Mouse (Mus musculus) stomach, embryonic 16.5 days (tissue): ENCODE results near the gene Grm8. TPM values are rescaled to one million over a fixed set of nuclear protein-coding genes. Genes with fewer than 3 reads are reported as not detected.

ENCODE experiments used
- ATAC-seq: fragments of 200-750 bp; cut with Nextera tagmentation; 2 replicates; pipeline ENCODE4 v1.8.0; 2017; ENCODE audit warnings: moderate number of reproducible peaks, moderate TSS enrichment; ENCODE audit not compliant: insufficient read depth, low FRiP score
- H3K27ac ChIP-seq: fragments of 300-500 bp; sonication (generic); 2 replicates; pipeline ENCODE4 v1.5.1; 2014; ENCODE audit warnings: low read length
- H3K27me3 ChIP-seq: fragments of 300-500 bp; sonication (generic); 2 replicates; pipeline ENCODE4 v1.6.1; 2014; ENCODE audit warnings: low read length, control low read depth, mixed read lengths; ENCODE audit not compliant: control insufficient read depth, insufficient read depth
- H3K36me3 ChIP-seq: fragments of 300-500 bp; sonication (generic); 2 replicates; pipeline ENCODE4 v1.6.1; 2014; ENCODE audit warnings: low read length; ENCODE audit not compliant: control insufficient read depth, insufficient read depth
- H3K4me1 ChIP-seq: fragments of 300-500 bp; sonication (generic); 2 replicates; pipeline ENCODE4 v1.6.1; 2014; ENCODE audit warnings: low read length, control low read depth, mixed read lengths; ENCODE audit not compliant: control insufficient read depth, insufficient read depth
- H3K4me2 ChIP-seq: fragments of 300-500 bp; sonication (generic); 2 replicates; pipeline ENCODE4 v1.6.1; 2014; ENCODE audit warnings: low read depth, low read length, mixed read lengths
- H3K4me3 ChIP-seq: fragments of 300-500 bp; sonication (generic); replicated peaks from 2 replicates; pipeline ENCODE4 v1.5.1; 2014; ENCODE audit warnings: mild to moderate bottlenecking, low read length
- H3K9ac ChIP-seq: fragments of 300-500 bp; sonication (generic); 2 replicates; pipeline ENCODE4 v1.6.1; 2014; ENCODE audit warnings: low read length
- H3K9me3 ChIP-seq: fragments of 300-500 bp; sonication (generic); replicated peaks from 2 replicates; pipeline ENCODE4 v1.6.1; 2016; ENCODE audit warnings: low read length, control low read depth; ENCODE audit not compliant: control insufficient read depth
- WGBS: fragments of 180-500 bp; shearing (Covaris S2); extraction: QIAGEN DNeasy Blood & Tissue Kit; methylation state at CpG from one replicate; pipeline ENCODE4 v1.1.7; 2014; 5-methylcytosine and 5-hydroxymethylcytosine counted together
- polyA plus RNA-seq: library from polyadenylated mRNA; unstranded; fragments of >200 nt; fragmentation: Nextera tagmentation; extraction: Ambion mirVana; gene quantifications from 2 replicates; pipeline ENCODE4 v1.2.1, GENCODE M21; 2015

The Grm8 gene
- polyA plus RNA-seq, 1 experiment from 2014 or later: 1.6 TPM

- H3K9me3 ChIP-seq: no peaks in the 10 kb centered on the region
- no peak overlapping the region for H3K4me3 ChIP-seq
- H3K4me1 ChIP-seq: no peaks in the 10 kb centered on the region
- no peak overlapping the region for H3K9ac ChIP-seq
- no peak overlapping the region for H3K4me2 ChIP-seq
- H3K27me3 ChIP-seq: no peaks in the 10 kb centered on the region
- no peak for ATAC-seq
- H3K27ac ChIP-seq: no peak overlapping the region
- 76% methylated on average over 4 of the region's 4 CpGs for WGBS
- no peaks in the 10 kb centered on the region for H3K36me3 ChIP-seq
Measured at GRCm38 (mm10) chr6:27991241-27991640, 143.7 kb downstream of the Grm8 start.

DNA sequence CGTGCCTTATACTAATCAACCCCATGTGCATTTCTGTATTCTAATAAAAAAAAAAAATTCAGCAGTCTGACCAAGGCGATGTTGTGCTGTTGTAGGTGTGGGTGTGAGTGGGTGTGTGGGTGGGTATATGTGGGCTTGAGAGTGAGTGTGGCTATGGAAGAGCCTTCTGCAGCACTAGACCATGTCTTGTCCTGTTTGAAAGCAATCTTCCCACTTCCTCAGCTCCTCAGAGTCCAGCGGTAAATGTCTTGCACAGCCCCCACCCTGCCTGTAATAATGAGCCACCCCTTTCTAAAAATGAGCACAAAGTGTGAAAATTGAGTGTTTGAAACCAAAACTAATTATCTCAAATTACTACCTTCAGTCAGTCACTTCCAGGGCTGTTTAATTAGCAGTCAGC lies 152.4 kb downstream of the Grm8 start:
- Histone ChIP-seq H3K4me2 (no peak overlapping the region), H3K27me3 (no peaks in the 10 kb centered on the region), H3K4me1 (no peaks in the 10 kb centered on the region), H3K36me3 (no peaks in the 10 kb centered on the region), H3K9me3 (no peaks in the 10 kb centered on the region), H3K9ac (no peak overlapping the region), H3K27ac (no peak overlapping the region), H3K4me3 (no peak overlapping the region)
- 86% methylated on average over 3 of the region's 3 CpGs for WGBS
- no peak for ATAC-seq

DNA sequence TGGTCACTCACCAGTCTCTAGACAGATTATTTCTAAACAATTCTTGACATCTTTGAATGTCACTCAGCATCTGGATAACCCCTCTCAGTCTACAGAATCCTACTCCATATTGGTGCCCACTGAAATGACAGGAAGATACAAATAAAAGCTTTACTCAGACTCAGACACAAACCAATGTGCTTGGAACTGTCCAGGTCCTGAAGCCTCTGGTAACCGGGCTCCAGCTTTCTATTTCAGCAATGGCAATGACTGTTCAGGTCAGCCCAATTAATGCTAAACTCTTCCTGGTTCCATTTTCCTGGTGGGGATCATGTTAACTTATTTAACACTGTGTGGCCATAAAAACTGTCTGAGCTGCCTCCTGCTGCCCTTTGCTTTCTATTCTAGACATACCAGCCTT lies 153.0 kb downstream of the Grm8 start:
- no peak overlapping the region for H3K9ac ChIP-seq
- no peak overlapping the region for H3K27ac ChIP-seq
- WGBS: 37% methylated on average over 1 of the region's 1 CpGs
- H3K36me3 ChIP-seq: no peaks in the 10 kb centered on the region
- H3K4me2 ChIP-seq: no peak overlapping the region
- no peaks in the 10 kb centered on the region for H3K9me3 ChIP-seq
- H3K4me3 ChIP-seq: no peak overlapping the region
- H3K4me1 ChIP-seq: no peaks in the 10 kb centered on the region
- no peak for ATAC-seq
- H3K27me3 ChIP-seq: no peaks in the 10 kb centered on the region

- no peak overlapping the region for H3K4me3 ChIP-seq
- ATAC-seq: no peak
- H3K27ac ChIP-seq: no peak overlapping the region
- no peak overlapping the region for H3K4me2 ChIP-seq
- H3K9me3 ChIP-seq: no peaks in the 10 kb centered on the region
- 86% methylated on average over 5 of the region's 5 CpGs for WGBS
- H3K9ac ChIP-seq: no peak overlapping the region
- no peaks in the 10 kb centered on the region for H3K36me3 ChIP-seq
- H3K27me3 ChIP-seq: no peaks in the 10 kb centered on the region
- H3K4me1 ChIP-seq: no peaks in the 10 kb centered on the region
Measured at GRCm38 (mm10) chr6:27977361-27977760, 157.6 kb downstream of the Grm8 start.

DNA sequence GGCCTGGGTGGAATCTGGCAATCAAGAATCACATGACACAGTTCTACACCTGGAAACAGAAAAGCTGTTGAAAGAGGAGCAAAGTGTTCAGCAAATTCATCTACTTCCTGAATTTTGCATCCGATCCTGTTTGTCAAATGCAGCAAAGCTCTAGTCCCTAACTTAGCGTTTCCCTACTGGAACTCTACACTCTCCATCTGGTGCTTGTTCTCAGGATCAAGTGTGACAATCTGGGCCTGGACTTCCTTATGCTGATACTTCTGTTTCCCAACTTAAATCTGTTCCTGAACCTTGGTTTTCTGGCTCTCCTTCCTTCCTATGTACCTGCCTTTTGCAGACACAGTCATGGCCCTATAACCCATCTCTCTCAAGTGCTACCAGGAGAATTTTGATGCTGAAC lies 166.1 kb downstream of the Grm8 start:
- Histone ChIP-seq H3K9ac (no peak overlapping the region), H3K27me3 (no peaks in the 10 kb centered on the region), H3K4me3 (no peak overlapping the region), H3K36me3 (no peaks in the 10 kb centered on the region), H3K4me1 (no peaks in the 10 kb centered on the region), H3K27ac (no peak overlapping the region), H3K9me3 (no peaks in the 10 kb centered on the region), H3K4me2 (no peak overlapping the region)
- no peak for ATAC-seq
- 71% methylated on average over 2 of the region's 2 CpGs for WGBS

- no peaks in the 10 kb centered on the region for H3K27me3 ChIP-seq
- no peaks in the 10 kb centered on the region for H3K9me3 ChIP-seq
- ATAC-seq: no peak
- H3K4me1 ChIP-seq: no peaks in the 10 kb centered on the region
- no peak overlapping the region for H3K9ac ChIP-seq
- 80% methylated on average over 3 of the region's 3 CpGs for WGBS
- H3K4me3 ChIP-seq: no peak overlapping the region
- no peak overlapping the region for H3K4me2 ChIP-seq
- H3K27ac ChIP-seq: no peak overlapping the region
- H3K36me3 ChIP-seq: no peaks in the 10 kb centered on the region
Measured at GRCm38 (mm10) chr6:27967037-27967436, 167.9 kb downstream of the Grm8 start.

DNA sequence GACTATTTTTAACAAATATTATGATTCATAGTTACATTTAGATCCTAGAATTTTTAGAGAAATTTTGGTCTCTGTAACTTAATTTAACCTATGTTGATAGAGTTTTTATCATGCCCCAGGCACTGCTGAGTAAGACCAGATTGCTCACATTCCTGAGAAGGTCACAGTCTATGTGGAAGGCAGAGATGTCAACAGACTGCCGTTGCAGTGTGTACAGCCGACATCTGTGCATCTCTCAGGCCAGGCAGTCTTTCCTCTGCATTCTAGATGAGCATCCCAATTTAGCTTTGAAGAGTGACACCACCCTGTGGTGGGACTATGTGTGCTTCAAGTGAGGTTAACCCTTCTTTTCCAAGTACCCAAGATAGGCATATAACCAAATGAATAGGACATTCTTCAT lies 169.7 kb downstream of the Grm8 start:
- H3K9me3 ChIP-seq: no peaks in the 10 kb centered on the region
- no peak for ATAC-seq
- H3K9ac ChIP-seq: no peak overlapping the region
- no peaks in the 10 kb centered on the region for H3K4me1 ChIP-seq
- H3K27me3 ChIP-seq: no peaks in the 10 kb centered on the region
- H3K4me3 ChIP-seq: no peak overlapping the region
- WGBS: 17% methylated on average over 2 of the region's 2 CpGs
- no peak overlapping the region for H3K27ac ChIP-seq
- H3K36me3 ChIP-seq: no peaks in the 10 kb centered on the region
- no peak overlapping the region for H3K4me2 ChIP-seq

- no peaks in the 10 kb centered on the region for H3K9me3 ChIP-seq
- no peak overlapping the region for H3K4me3 ChIP-seq
- ATAC-seq: no peak
- no peaks in the 10 kb centered on the region for H3K4me1 ChIP-seq
- no peak overlapping the region for H3K4me2 ChIP-seq
- H3K9ac ChIP-seq: no peak overlapping the region
- no peaks in the 10 kb centered on the region for H3K27me3 ChIP-seq
- 86% methylated on average over 1 of the region's 1 CpGs for WGBS
- H3K27ac ChIP-seq: no peak overlapping the region
- no peaks in the 10 kb centered on the region for H3K36me3 ChIP-seq
Measured at GRCm38 (mm10) chr6:27963887-27964286, 171.1 kb downstream of the Grm8 start.

DNA sequence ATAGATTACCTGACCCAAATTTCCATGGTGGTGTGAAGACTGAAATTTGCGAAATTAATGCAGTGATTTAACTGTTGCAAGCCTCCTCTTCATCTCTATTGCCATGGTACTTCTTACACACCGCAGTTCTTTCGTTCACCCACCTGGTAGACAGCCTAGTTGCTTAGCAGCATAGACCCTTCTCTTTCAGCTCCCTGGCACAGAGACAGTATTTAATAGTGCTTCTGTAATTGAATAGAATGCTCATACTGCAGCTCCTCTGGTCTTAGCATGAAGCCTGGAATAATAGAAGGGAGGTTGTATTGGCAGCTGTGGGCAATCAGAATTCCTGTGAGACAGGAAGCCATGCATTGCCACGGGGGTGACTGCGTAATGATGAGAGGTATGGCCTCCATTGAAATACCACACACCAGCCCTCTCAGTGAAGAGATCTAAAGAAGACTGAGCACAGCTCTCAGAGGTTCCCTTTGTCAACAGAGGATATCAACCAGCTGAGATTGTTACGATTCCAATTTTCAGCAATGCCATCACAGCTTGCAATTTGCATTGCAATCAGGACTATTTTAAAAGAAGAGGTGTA lies 178.6 kb downstream of the Grm8 start:
- WGBS: 79% methylated on average over 6 of the region's 6 CpGs
- ATAC-seq: no peak

GRCm38 (mm10) chr6:27951433-27951832 lies 183.5 kb downstream of the Grm8 start:
- 81% methylated on average over 5 of the region's 5 CpGs for WGBS
- H3K9me3 ChIP-seq: no peaks in the 10 kb centered on the region
- H3K4me1 ChIP-seq: no peaks in the 10 kb centered on the region
- H3K27me3 ChIP-seq: no peaks in the 10 kb centered on the region
- H3K9ac ChIP-seq: no peak overlapping the region
- no peak for ATAC-seq
- no peaks in the 10 kb centered on the region for H3K36me3 ChIP-seq
- H3K4me2 ChIP-seq: no peak overlapping the region
- H3K27ac ChIP-seq: no peak overlapping the region
- H3K4me3 ChIP-seq: no peak overlapping the region

More for the DNA sequence above, 178.6 kb downstream of the Grm8 start:
- Histone ChIP-seq H3K9me3 (no peaks in the 10 kb centered on the region), H3K4me2 (no peak overlapping the region), H3K36me3 (no peaks in the 10 kb centered on the region), H3K9ac (no peak overlapping the region), H3K4me3 (no peak overlapping the region), H3K27me3 (no peaks in the 10 kb centered on the region), H3K4me1 (no peaks in the 10 kb centered on the region), H3K27ac (no peak overlapping the region)
